Mouse (Mus musculus) limb, embryonic 14.5 days (tissue): ENCODE measurements around the gene Plekhs1. TPM values are rescaled to one million over a fixed set of nuclear protein-coding genes. Genes with fewer than 3 reads are reported as not detected.

Experiments
- ATAC-seq: fragments of 200-750 bp; cut with Nextera tagmentation; 2 replicates; pipeline ENCODE4 v1.8.0; 2017; ENCODE audit warnings: low read depth, moderate number of reproducible peaks, moderate TSS enrichment; ENCODE audit not compliant: low FRiP score
- DNase-seq: peaks from one replicate; pipeline ENCODE4 v3.0.0-alpha.2; 2015; ENCODE audit warnings: low spot score
- H3K27ac ChIP-seq: fragments of 300-500 bp; sonication (generic); replicated peaks from 2 replicates; pipeline ENCODE4 v1.5.1; 2014; ENCODE audit warnings: low read depth, mild to moderate bottlenecking, low read length, moderate library complexity, mixed read lengths
- H3K27me3 ChIP-seq: fragments of 300-500 bp; sonication (generic); 2 replicates; pipeline ENCODE4 v1.6.1; 2014; ENCODE audit warnings: low read length, mixed read lengths; ENCODE audit not compliant: control insufficient read depth, insufficient read depth
- H3K36me3 ChIP-seq: fragments of 300-500 bp; sonication (generic); 2 replicates; pipeline ENCODE4 v1.6.1; 2014; ENCODE audit warnings: mild to moderate bottlenecking, low read length, moderate library complexity, mixed read lengths; ENCODE audit not compliant: control insufficient read depth, insufficient read depth
- H3K4me1 ChIP-seq: fragments of 300-500 bp; sonication (generic); 2 replicates; pipeline ENCODE4 v1.6.1; 2014; ENCODE audit warnings: antibody characterized with exemption, low read length, mixed read lengths; ENCODE audit not compliant: control insufficient read depth, insufficient read depth
- H3K4me2 ChIP-seq: fragments of 300-500 bp; sonication (generic); replicated peaks from 2 replicates; pipeline ENCODE4 v1.6.1; 2014; ENCODE audit warnings: low read depth, mild to moderate bottlenecking, low read length, moderate library complexity; ENCODE audit not compliant: severe bottlenecking
- H3K4me3 ChIP-seq: fragments of 300-500 bp; sonication (generic); replicated peaks from 2 replicates; pipeline ENCODE4 v1.5.1; 2014; ENCODE audit warnings: low read length
- H3K9ac ChIP-seq: fragments of 300-500 bp; sonication (generic); 2 replicates; pipeline ENCODE4 v1.6.1; 2014; ENCODE audit warnings: mild to moderate bottlenecking, low read depth, low read length, moderate library complexity; ENCODE audit not compliant: severe bottlenecking
- H3K9me3 ChIP-seq: fragments of 300-500 bp; sonication (generic); 2 replicates; pipeline ENCODE4 v1.6.1; 2016; ENCODE audit warnings: low read length; ENCODE audit not compliant: control insufficient read depth
- POLR2A ChIP-seq: fragments of 200-500 bp; IDR thresholded peaks from 2 replicates; pipeline ENCODE4 v1.8.0; 2012; ENCODE audit warnings: inconsistent platforms, mild to moderate bottlenecking, moderate library complexity, borderline replicate concordance; ENCODE audit not compliant: insufficient read depth, insufficient read length; ENCODE audit errors: extremely low read depth
- whole genome bisulfite sequencing: fragments of 180-500 bp; shearing (Covaris S2); extraction: QIAGEN DNeasy Blood & Tissue Kit; methylation state at CpG from one replicate; pipeline ENCODE4 v1.1.7; 2014; 5-methylcytosine and 5-hydroxymethylcytosine counted together
- polyA plus RNA-seq, 2 experiments: library from polyadenylated mRNA; depleted of rRNA in 1 of 2; stranded (reverse) in 1 of 2; unstranded in 1 of 2; fragments of >200 nt; fragmentation: Nextera tagmentation in 1 of 2; extraction: Ambion mirVana in 1 of 2; gene quantifications; 2 replicates each; pipeline versions ENCODE4 v1.2.1 to v1.2.3; 2012 to 2014

Gene Plekhs1
- polyA plus RNA-seq, 2 experiments, result 0.26 TPM; not detected in 1

DNA sequence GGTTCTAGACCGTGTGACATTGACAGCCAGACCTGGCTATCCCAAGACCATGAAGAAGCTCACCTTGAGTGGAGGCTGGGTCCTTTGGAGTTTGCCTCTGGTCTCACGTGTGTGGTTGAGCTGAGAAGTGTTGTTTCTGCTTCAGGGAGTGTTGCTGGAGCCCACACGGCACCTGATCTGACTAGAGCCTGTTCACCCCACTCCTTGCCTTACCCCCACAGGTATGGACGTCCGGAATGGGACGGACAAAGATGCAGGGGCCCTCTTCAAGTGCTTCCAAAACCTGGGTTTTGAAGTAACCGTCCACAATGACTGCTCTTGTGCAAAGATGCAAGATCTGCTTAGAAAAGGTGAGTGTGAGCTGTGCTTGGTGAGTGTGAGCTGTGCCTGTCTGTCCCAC, 27.9 kb upstream of the Plekhs1 start:
- 86% methylated on average over 7 of the region's 7 CpGs for WGBS

DNA sequence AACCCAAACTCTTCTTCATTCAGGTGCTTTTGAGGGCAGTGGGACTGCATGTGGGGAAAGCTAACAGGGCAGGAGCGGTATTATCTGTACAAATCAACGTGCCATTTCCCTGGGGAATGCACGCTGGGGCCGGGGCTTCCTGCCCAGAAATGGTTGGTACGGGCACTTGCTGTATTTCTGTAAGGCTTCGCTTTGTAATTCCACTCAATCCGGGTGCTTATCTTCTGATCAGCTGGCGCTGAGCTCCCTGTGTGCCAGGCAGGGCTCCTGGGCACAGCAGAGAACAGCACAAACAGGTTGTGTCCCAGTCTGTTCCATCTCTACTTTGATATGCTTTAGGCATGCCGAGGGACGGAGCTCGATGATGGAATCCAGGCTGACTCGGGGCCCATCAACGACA, 25.1 kb upstream of the Plekhs1 start:
- Histone ChIP-seq H3K36me3 (peaks cover 19% of the 10 kb centered on the region), H3K4me3 (no peak overlapping the region), H3K4me2 (no peak overlapping the region), H3K9me3 (no peaks in the 10 kb centered on the region), H3K27me3 (no peaks in the 10 kb centered on the region), H3K4me1 (0 out of 2 replicates have a peak, but pooled peaks cover 4% of the 10 kb centered on the region), H3K9ac (no peak overlapping the region), H3K27ac (no peak overlapping the region)
- ATAC-seq (no peak), DNase-seq (no peak)
- no peak for TF ChIP-seq POLR2A
- WGBS, result 91% methylated on average over 13 of the region's 13 CpGs

More for the DNA sequence above, 27.9 kb upstream of the Plekhs1 start:
- H3K9me3 ChIP-seq, result no peaks in the 10 kb centered on the region
- H3K36me3 ChIP-seq, result peaks cover 19% of the 10 kb centered on the region
- H3K4me3 ChIP-seq, result no peak overlapping the region
- no peak overlapping the region for H3K4me2 ChIP-seq
- ATAC-seq, result no peak
- no peak for TF ChIP-seq POLR2A
- no peak overlapping the region for H3K27ac ChIP-seq
- H3K4me1 ChIP-seq, result 0 out of 2 replicates have a peak, but pooled peaks cover 4% of the 10 kb centered on the region
- no peak for DNase-seq
- H3K9ac ChIP-seq, result no peak overlapping the region
- H3K27me3 ChIP-seq, result no peaks in the 10 kb centered on the region

DNA sequence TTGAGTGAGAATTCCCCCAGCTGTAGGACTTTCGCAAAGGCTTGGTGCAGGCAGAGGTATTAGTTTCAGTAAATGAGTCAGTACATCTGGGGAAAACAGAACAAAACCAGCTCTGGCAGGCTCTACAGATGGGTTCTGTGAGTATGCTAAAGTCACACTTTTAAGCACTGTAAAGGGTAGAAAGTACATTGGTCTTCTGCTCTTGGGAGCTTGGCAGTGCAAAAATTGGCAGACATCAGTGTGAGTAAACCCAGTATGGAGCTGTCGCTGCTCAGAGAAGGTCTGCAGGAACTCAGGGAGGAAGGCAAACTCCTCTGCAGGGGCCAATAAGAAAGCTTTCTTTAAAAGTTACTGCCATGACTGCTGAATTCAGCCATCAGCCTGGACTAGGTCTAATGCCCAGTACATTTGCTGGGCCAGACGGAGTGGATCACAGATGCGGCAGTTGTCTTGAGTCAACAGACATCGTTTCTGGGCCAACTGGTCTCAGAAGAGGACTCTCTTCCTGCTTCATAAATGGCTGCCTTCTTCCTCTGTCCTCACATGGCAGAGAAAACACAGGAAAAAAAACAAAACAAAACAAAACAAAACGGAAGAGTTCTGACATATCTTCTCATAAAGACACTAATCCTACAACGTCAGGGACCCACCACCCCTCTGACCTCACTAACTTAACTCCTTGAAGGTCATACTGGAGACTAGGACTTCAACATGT, 22.9 kb upstream of the Plekhs1 start:
- no peak overlapping the region for H3K4me3 ChIP-seq
- 0 out of 2 replicates have a peak, but pooled peaks cover 4% of the 10 kb centered on the region for H3K4me1 ChIP-seq
- H3K4me2 ChIP-seq, result no peak overlapping the region
- H3K9me3 ChIP-seq, result no peaks in the 10 kb centered on the region
- ATAC-seq, result no peak
- H3K27ac ChIP-seq, result no peak overlapping the region
- WGBS, result 73% methylated on average over 7 of the region's 7 CpGs
- TF ChIP-seq POLR2A, result no peak
- H3K9ac ChIP-seq, result no peak overlapping the region
- peaks cover 17% of the 10 kb centered on the region for H3K36me3 ChIP-seq
- no peaks in the 10 kb centered on the region for H3K27me3 ChIP-seq
- no peak for DNase-seq

DNA sequence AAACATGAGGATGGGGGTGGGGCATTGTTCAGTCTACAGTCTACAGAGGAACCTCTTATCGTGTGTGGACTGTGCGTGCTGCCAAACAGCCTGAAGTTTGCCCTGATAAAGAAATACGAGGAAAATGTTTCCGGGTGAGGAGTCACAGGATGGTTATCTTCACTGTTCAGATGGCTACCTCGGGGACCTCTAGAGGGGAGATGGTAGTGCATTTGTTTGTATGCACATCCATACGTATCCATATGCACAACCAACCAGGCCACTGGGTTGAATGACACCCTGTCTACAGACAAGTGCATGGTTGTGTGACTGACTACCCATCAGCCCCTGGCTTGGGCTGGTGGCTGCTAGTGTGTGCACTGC, 22.4 kb upstream of the Plekhs1 start:
- Histone ChIP-seq H3K4me3 (no peak overlapping the region), H3K9ac (no peak overlapping the region), H3K4me2 (no peak overlapping the region), H3K27me3 (no peaks in the 10 kb centered on the region), H3K4me1 (0 out of 2 replicates have a peak, but pooled peaks cover 4% of the 10 kb centered on the region), H3K27ac (no peak overlapping the region), H3K36me3 (peaks cover 12% of the 10 kb centered on the region), H3K9me3 (no peaks in the 10 kb centered on the region)
- ATAC-seq (no peak), DNase-seq (no peak)
- WGBS, result 92% methylated on average over 6 of the region's 6 CpGs
- no peak for TF ChIP-seq POLR2A

DNA sequence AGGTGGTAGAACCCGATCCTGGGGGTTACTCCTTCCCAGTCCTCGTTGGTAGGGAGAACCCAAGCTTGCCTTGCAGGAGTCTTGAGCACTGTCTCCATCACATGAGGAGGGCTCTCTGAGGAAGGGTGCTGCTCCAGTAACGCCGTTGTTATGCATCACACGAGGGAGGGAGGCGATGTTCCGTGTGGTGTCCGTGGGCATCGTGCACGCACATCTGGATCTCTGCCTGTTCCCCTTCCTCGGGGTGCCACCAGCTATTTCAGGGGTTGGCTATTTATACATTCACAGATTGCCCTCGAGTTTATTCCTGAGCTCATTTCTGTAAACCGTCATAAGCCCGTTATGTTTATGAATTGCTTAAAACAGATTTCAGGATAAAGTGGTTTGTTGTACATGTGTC, 18.0 kb upstream of the Plekhs1 start:
- Histone ChIP-seq H3K36me3 (no peaks in the 10 kb centered on the region), H3K4me1 (no peaks in the 10 kb centered on the region), H3K27ac (no peak overlapping the region), H3K9me3 (no peaks in the 10 kb centered on the region), H3K4me2 (no peak overlapping the region), H3K4me3 (no peak overlapping the region), H3K27me3 (no peaks in the 10 kb centered on the region), H3K9ac (no peak overlapping the region)
- ATAC-seq (no peak), DNase-seq (no peak)
- 85% methylated on average over 14 of the region's 14 CpGs for WGBS
- TF ChIP-seq POLR2A, result no peak
